15 mouse cellular contexts compared by ENCODE assay signal in the genomic region with DNA sequence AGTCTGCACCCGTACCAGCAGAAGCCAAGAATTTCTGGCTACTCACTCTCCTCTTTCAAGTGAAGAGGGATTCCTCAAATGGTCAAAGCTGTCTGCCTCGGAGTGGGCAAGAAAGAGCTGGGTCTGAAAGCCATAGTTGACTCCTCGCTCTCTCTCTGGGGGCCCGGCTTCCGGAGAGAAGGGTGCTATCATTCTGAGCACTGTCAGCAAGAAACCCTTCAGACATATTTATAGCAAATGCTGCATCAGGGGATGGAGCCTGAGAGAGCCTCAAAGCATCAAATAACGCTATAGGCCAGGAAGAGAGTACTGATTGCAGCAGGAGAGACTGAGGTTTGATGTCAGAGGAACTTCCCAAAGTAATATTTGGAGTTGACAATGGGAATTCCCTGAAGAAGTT. TPM values are rescaled to one million over a fixed set of nuclear protein-coding genes. Genes with fewer than 3 reads are reported as not detected.
A peak's percentile ranks its signal among the peaks of the same experiment; 100 is the strongest.
DNase-seq lines count a peak whose midpoint lies in the region; ATAC-seq lines count a peak whose summit lies in the region.
"Had no signal": no experiment of that assay in that cellular context is flagged by ENCODE, and none has a peak within 500 bp of the region (broad histone marks: within the 10 kb centered on the region; RNA-seq: fewer than 3 reads in every experiment).

No protein-coding gene starts in this region.

- H3K9ac ChIP-seq in heart, embryonic 11.5 days (ENCODE audit: low read depth, low read length) = no peak overlapping the region
- H3K9ac ChIP-seq in kidney, embryonic 14.5 days (ENCODE audit: low read depth, low read length) = 0 out of 2 replicates have a peak overlapping the region, but pooled peaks have one; percentile 31
- H3K9ac ChIP-seq in hindbrain, embryonic 15.5 days = no peak overlapping the region
- H3K9ac ChIP-seq: limb, embryonic 15.5 days had no signal

- no peak for DNase-seq in heart, postnatal 14 days
- DNase-seq in kidney, postnatal 10 days = no peak
- no peak for DNase-seq in embryonic facial prominence, embryonic 10.5 days (ENCODE audit: low spot score)
- DNase-seq in thymus, postnatal 0 days (ENCODE audit: low spot score) = no peak
- no peak for DNase-seq in adrenal gland, adult 2 months
- DNase-seq: cerebellum, adult 11-12 months; gastrocnemius, postnatal 10 days; lung, postnatal 36 days; right cerebral cortex, postnatal 4 days had no signal

- ATAC-seq in heart, embryonic 11.5 days (replicated peaks; ENCODE audit: insufficient number of reproducible peaks, low FRiP score, low TSS enrichment) = no peak
- ATAC-seq in kidney, embryonic 14.5 days (ENCODE audit: low FRiP score, low TSS enrichment) = no peak
- ATAC-seq in hindbrain, embryonic 15.5 days (ENCODE audit: low FRiP score, low read depth) = no peak

- peak overlapping the region; percentile 60 for H3K4me2 ChIP-seq in heart, embryonic 11.5 days
- no peak overlapping the region; the same call in 1 of the 2 replicates for H3K4me2 ChIP-seq in kidney, embryonic 14.5 days (replicated peaks; ENCODE audit: low read depth, low read length)
- peak overlapping the region; percentile 50; the same call in 1 of the 2 replicates for H3K4me2 ChIP-seq in hindbrain, embryonic 15.5 days

- intact Hi-C loops in heart, postnatal 14 days (cut with DNase I) = no loop called here

- H3K27ac ChIP-seq in heart, embryonic 11.5 days (ENCODE audit: low read depth, low read length) = no peak overlapping the region
- H3K27ac ChIP-seq in kidney, embryonic 14.5 days (ENCODE audit: low read depth, low read length) = peak overlapping the region; percentile 20; the same call in 1 of the 2 replicates
- peak overlapping the region; percentile 78 for H3K27ac ChIP-seq in embryonic facial prominence, embryonic 10.5 days (replicated peaks)
- H3K27ac ChIP-seq in hindbrain, embryonic 15.5 days (replicated peaks) = peak overlapping the region; percentile 59

- H3K4me3 ChIP-seq in heart, embryonic 11.5 days (ENCODE audit: low read depth, low read length) = no peak overlapping the region
- no peak overlapping the region for H3K4me3 ChIP-seq in kidney, embryonic 14.5 days (ENCODE audit: low read length)
- no peak overlapping the region; the same call in 1 of the 2 replicates for H3K4me3 ChIP-seq in embryonic facial prominence, embryonic 10.5 days
- H3K4me3 ChIP-seq in hindbrain, embryonic 15.5 days = no peak overlapping the region

- no peaks in the 10 kb centered on the region for H3K36me3 ChIP-seq in heart, embryonic 11.5 days (ENCODE audit: control insufficient read depth, insufficient read depth, low read length)
- no peaks in the 10 kb centered on the region for H3K36me3 ChIP-seq in kidney, embryonic 14.5 days (ENCODE audit: control insufficient read depth, insufficient read depth, low read length)
- no peaks in the 10 kb centered on the region for H3K36me3 ChIP-seq in embryonic facial prominence, embryonic 10.5 days (replicated peaks)
- no peaks in the 10 kb centered on the region for H3K36me3 ChIP-seq in hindbrain, embryonic 15.5 days
- H3K36me3 ChIP-seq: limb, embryonic 15.5 days had no signal

- peaks cover 55% of the 10 kb centered on the region for H3K27me3 ChIP-seq in heart, embryonic 11.5 days (ENCODE audit: control insufficient read depth, insufficient read depth, low read length)
- H3K27me3 ChIP-seq in kidney, embryonic 14.5 days (ENCODE audit: control insufficient read depth, insufficient read depth, low read length) = peaks cover 7% of the 10 kb centered on the region; the same call in 1 of the 2 replicates
- H3K27me3 ChIP-seq in embryonic facial prominence, embryonic 10.5 days (replicated peaks; ENCODE audit: low read depth, poor library complexity, severe bottlenecking) = peaks cover 78% of the 10 kb centered on the region
- peaks cover 5% of the 10 kb centered on the region; the same call in 1 of the 2 replicates for H3K27me3 ChIP-seq in hindbrain, embryonic 15.5 days

- H3K4me1 ChIP-seq in heart, embryonic 11.5 days (ENCODE audit: control insufficient read depth, insufficient read depth, low read length) = peaks cover 40% of the 10 kb centered on the region
- H3K4me1 ChIP-seq in kidney, embryonic 14.5 days (ENCODE audit: control insufficient read depth, insufficient read depth, low read length) = peaks cover 49% of the 10 kb centered on the region
- peaks cover 75% of the 10 kb centered on the region for H3K4me1 ChIP-seq in embryonic facial prominence, embryonic 10.5 days
- H3K4me1 ChIP-seq in hindbrain, embryonic 15.5 days (replicated peaks) = peaks cover 47% of the 10 kb centered on the region

- 30% methylated on average over 6 of the region's 6 CpGs for WGBS in heart, embryonic 11.5 days (ENCODE audit: insufficient replicate concordance)
- 16% methylated on average over 6 of the region's 6 CpGs for WGBS in kidney, embryonic 14.5 days
- WGBS in embryonic facial prominence, embryonic 10.5 days = 52% methylated on average over 6 of the region's 6 CpGs
- 55% methylated on average over 6 of the region's 6 CpGs for WGBS in hindbrain, embryonic 15.5 days

- no peaks in the 10 kb centered on the region for H3K9me3 ChIP-seq in heart, embryonic 11.5 days (replicated peaks; ENCODE audit: control insufficient read depth, low read length)
- H3K9me3 ChIP-seq in kidney, embryonic 14.5 days (ENCODE audit: control insufficient read depth, low read length) = no peaks in the 10 kb centered on the region
- no peaks in the 10 kb centered on the region for H3K9me3 ChIP-seq in embryonic facial prominence, embryonic 10.5 days
- no peaks in the 10 kb centered on the region for H3K9me3 ChIP-seq in hindbrain, embryonic 15.5 days
- H3K9me3 ChIP-seq: limb, embryonic 15.5 days had no signal

RNA-seq across cellular contexts. Expression of gene Cacnb3, which starts 1.2 kb away (rescaled TPM):
- polyA plus RNA-seq in heart, embryonic 11.5 days (2014; fragmentation: Nextera tagmentation; extraction: Ambion mirVana) = 9.8 and 9.9 TPM in 2 replicates
- total RNA-seq in heart, postnatal 14 days (2021) = 1 to 10 TPM; 8.0 to 8.8 TPM
- polyA plus RNA-seq in kidney, embryonic 14.5 days (2014; fragmentation: Nextera tagmentation; extraction: Ambion mirVana) = 21.5 and 26.5 TPM in 2 replicates
- 32.3 and 37.0 TPM in 2 replicates for polyA plus RNA-seq in embryonic facial prominence, embryonic 10.5 days (2016; fragmentation: Nextera tagmentation; extraction: Ambion mirVana)
- polyA plus RNA-seq in hindbrain, embryonic 15.5 days (2015; fragmentation: Nextera tagmentation; extraction: Ambion mirVana) = 130 and 136 TPM in 2 replicates
- 8.5 and 9.6 TPM in 2 replicates for polyA plus RNA-seq in thymus, postnatal 0 days (2015; fragmentation: Nextera tagmentation; extraction: Ambion mirVana)
- total RNA-seq in adrenal gland, adult 2 months (2021) = 10 to 100 TPM; 12.8 to 17.7 TPM
- 25.9 and 31.1 TPM in 2 replicates for polyA plus RNA-seq in adrenal gland, adult 2 months (2012; rRNA removed)
- total RNA-seq: common myeloid progenitor, adult 5-6 weeks had no signal

RNA-seq across cellular contexts. Expression of gene Adcy6, which starts 19.6 kb away (rescaled TPM):
- polyA plus RNA-seq in heart, embryonic 11.5 days (2014; fragmentation: Nextera tagmentation; extraction: Ambion mirVana) = 24.5 and 34.8 TPM in 2 replicates
- 100 to 1,000 TPM; 199 to 209 TPM for total RNA-seq in heart, postnatal 14 days (2021)
- polyA plus RNA-seq in kidney, embryonic 14.5 days (2014; fragmentation: Nextera tagmentation; extraction: Ambion mirVana) = 26.2 and 31.5 TPM in 2 replicates
- polyA plus RNA-seq in embryonic facial prominence, embryonic 10.5 days (2016; fragmentation: Nextera tagmentation; extraction: Ambion mirVana) = 11.6 and 14.0 TPM in 2 replicates
- 10.6 and 13.1 TPM in 2 replicates for polyA plus RNA-seq in hindbrain, embryonic 15.5 days (2015; fragmentation: Nextera tagmentation; extraction: Ambion mirVana)
- polyA plus RNA-seq in thymus, postnatal 0 days (2015; fragmentation: Nextera tagmentation; extraction: Ambion mirVana) = 12.6 and 17.0 TPM in 2 replicates
- total RNA-seq in adrenal gland, adult 2 months (2021) = 10 to 100 TPM; 35.5 to 67.1 TPM
- 44.6 and 49.2 TPM in 2 replicates for polyA plus RNA-seq in adrenal gland, adult 2 months (2012; rRNA removed)

RNA-seq across cellular contexts. Expression of gene Ddx23, which starts 33.2 kb away (rescaled TPM):
- polyA plus RNA-seq in heart, embryonic 11.5 days (2014; fragmentation: Nextera tagmentation; extraction: Ambion mirVana) = 11.2 and 19.6 TPM in 2 replicates
- total RNA-seq in heart, postnatal 14 days (2021) = 10 to 100 TPM; 51.0 to 53.9 TPM
- polyA plus RNA-seq in kidney, embryonic 14.5 days (2014; fragmentation: Nextera tagmentation; extraction: Ambion mirVana) = 27.3 and 32.2 TPM in 2 replicates
- 31.2 and 32.1 TPM in 2 replicates for polyA plus RNA-seq in embryonic facial prominence, embryonic 10.5 days (2016; fragmentation: Nextera tagmentation; extraction: Ambion mirVana)
- 19.4 and 24.8 TPM in 2 replicates for polyA plus RNA-seq in hindbrain, embryonic 15.5 days (2015; fragmentation: Nextera tagmentation; extraction: Ambion mirVana)
- 23.5 and 26.4 TPM in 2 replicates for polyA plus RNA-seq in thymus, postnatal 0 days (2015; fragmentation: Nextera tagmentation; extraction: Ambion mirVana)
- 10 to 100 TPM; 65.5 to 84.6 TPM for total RNA-seq in adrenal gland, adult 2 months (2021)
- polyA plus RNA-seq in adrenal gland, adult 2 months (2012; rRNA removed) = 25.6 and 27.7 TPM in 2 replicates

RNA-seq across cellular contexts. Expression of gene Rnd1, which starts 47.8 kb away (rescaled TPM):
- polyA plus RNA-seq in heart, embryonic 11.5 days (2014; fragmentation: Nextera tagmentation; extraction: Ambion mirVana) = 1.2 and 1.6 TPM in 2 replicates
- total RNA-seq in heart, postnatal 14 days (2021) = 1 to 10 TPM in 1 of 2 experiments, under 1 TPM in 1; 0.69 to 1.0 TPM
- 0.28 and 0.31 TPM in 2 replicates for polyA plus RNA-seq in kidney, embryonic 14.5 days (2014; fragmentation: Nextera tagmentation; extraction: Ambion mirVana)
- polyA plus RNA-seq in embryonic facial prominence, embryonic 10.5 days (2016; fragmentation: Nextera tagmentation; extraction: Ambion mirVana) = 0.88 and 1.5 TPM in 2 replicates
- 10.3 and 10.4 TPM in 2 replicates for polyA plus RNA-seq in hindbrain, embryonic 15.5 days (2015; fragmentation: Nextera tagmentation; extraction: Ambion mirVana)
- polyA plus RNA-seq in thymus, postnatal 0 days (2015; fragmentation: Nextera tagmentation; extraction: Ambion mirVana) = 1.1 and 1.7 TPM in 2 replicates
- 1 to 10 TPM; 3.9 to 4.0 TPM for total RNA-seq in adrenal gland, adult 2 months (2021)
- 1.4 and 3.0 TPM in 2 replicates for polyA plus RNA-seq in adrenal gland, adult 2 months (2012; rRNA removed)

RNA-seq across cellular contexts. Expression of gene 4930415O20Rik, which starts 58.7 kb away (rescaled TPM):
- 0.73 and 1.0 TPM in 2 replicates for polyA plus RNA-seq in heart, embryonic 11.5 days (2014; fragmentation: Nextera tagmentation; extraction: Ambion mirVana)
- total RNA-seq in heart, postnatal 14 days (2021) = under 1 TPM; 0.88 to 0.93 TPM
- polyA plus RNA-seq in kidney, embryonic 14.5 days (2014; fragmentation: Nextera tagmentation; extraction: Ambion mirVana) = 0.57 TPM in 1 of 2 replicates, not detected in the other
- polyA plus RNA-seq in embryonic facial prominence, embryonic 10.5 days (2016; fragmentation: Nextera tagmentation; extraction: Ambion mirVana) = 0.39 TPM in 1 of 2 replicates, not detected in the other
- not detected in 2 replicates for polyA plus RNA-seq in hindbrain, embryonic 15.5 days (2015; fragmentation: Nextera tagmentation; extraction: Ambion mirVana)
- not detected in 2 replicates for polyA plus RNA-seq in thymus, postnatal 0 days (2015; fragmentation: Nextera tagmentation; extraction: Ambion mirVana)
- total RNA-seq in adrenal gland, adult 2 months (2021) = under 1 TPM; 0.58 to 0.59 TPM
- 0.22 TPM in 1 of 2 replicates, not detected in the other for polyA plus RNA-seq in adrenal gland, adult 2 months (2012; rRNA removed)
- total RNA-seq: common myeloid progenitor, adult 5-6 weeks; gastrocnemius, postnatal 10 days; left cerebral cortex, adult 18-20 months had no signal
- polyA plus RNA-seq: limb, embryonic 15.5 days had no signal
